Mouse (Mus musculus) liver, postnatal 0 days (tissue): ENCODE measurements at regions not wholly inside any gene's neighbourhood (a gene's known extent, or its start where the extent isn't known, plus 50 kb on each side); places are given as distances from the start of the nearest gene placed in this dataset.

Experiments used
- CTCF ChIP-seq: sonication (generic); IDR thresholded peaks from 2 replicates; pipeline ENCODE4 v1.5.1; 2016; ENCODE audit warnings: antibody characterized with exemption, low read depth
- EP300 ChIP-seq: IDR thresholded peaks from 2 replicates; pipeline ENCODE4 v1.6.1; 2016; ENCODE audit warnings: antibody characterized with exemption, low read depth, mild to moderate bottlenecking

DNA sequence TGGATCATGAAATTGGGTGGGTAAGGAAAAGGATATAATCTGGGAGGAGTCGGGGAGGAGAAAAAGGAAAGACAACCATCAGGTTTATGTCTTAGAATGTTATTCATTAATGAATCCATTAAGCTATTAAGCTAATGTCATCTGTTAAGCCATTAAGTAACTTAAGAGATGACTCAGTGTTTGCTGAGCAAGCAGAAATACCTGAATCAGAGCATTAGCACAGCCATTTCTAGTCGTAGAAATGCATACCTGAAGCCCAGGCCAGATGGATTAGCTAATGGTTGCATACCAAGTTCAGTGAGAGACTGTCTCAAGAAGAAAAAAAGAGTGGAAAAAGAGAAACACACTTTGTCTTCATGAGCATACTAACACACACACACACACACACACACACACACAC lies 244.0 kb upstream of the P2ry1 start:
- TF ChIP-seq CTCF, result no peak
- TF ChIP-seq EP300, result no peak
